ENCODE assay signal across 12 mouse cellular contexts in genomic region chr6:7600228-7600627, GRCm38 (mm10). TPM values are rescaled to one million over a fixed set of nuclear protein-coding genes. Genes with fewer than 3 reads are reported as not detected.
DNase-seq lines count a peak whose midpoint lies in the region; ATAC-seq and TF ChIP-seq lines count a peak whose summit lies in the region.
"Had no signal": no experiment of that assay in that cellular context is flagged by ENCODE, and none has a peak within 500 bp of the region (broad histone marks: within the 10 kb centered on the region; RNA-seq: fewer than 3 reads in every experiment).

No protein-coding gene starts in this region.

- no peaks in the 10 kb centered on the region for H3K4me1 ChIP-seq in E14TG2a.4 (replicated peaks; ENCODE audit: low read depth, low read length)
- H3K4me1 ChIP-seq: embryonic facial prominence, embryonic 12.5 days; heart, embryonic 12.5 days; limb, embryonic 15.5 days; stomach, embryonic 15.5 days had no signal

- DNase-seq in kidney, adult 9 months = peak; percentile 5
- no peak for DNase-seq in kidney, postnatal 36 days
- DNase-seq in Patski (ENCODE audit: low read depth, low spot score) = no peak
- peak; percentile 31 for DNase-seq in hindlimb bud, embryonic 11.5 days (ENCODE audit: extremely low spot score, low read depth, low spot score)
- DNase-seq in natural killer cell, adult 2 months (ENCODE audit: low spot score in 2 of 2) = no peak
- no peak for DNase-seq in gastrocnemius, postnatal 25 days
- DNase-seq: lung, postnatal 4 days had no signal

- no peaks in the 10 kb centered on the region for H3K36me3 ChIP-seq in E14TG2a.4 (ENCODE audit: insufficient read depth, low read length)
- H3K36me3 ChIP-seq: embryonic facial prominence, embryonic 12.5 days; heart, embryonic 12.5 days; limb, embryonic 15.5 days; stomach, embryonic 15.5 days had no signal

- in situ Hi-C loops in Patski (cut with MboI; ENCODE audit: low pct_unique_long_range_greater_than_20kb) = no loop called here

- ATAC-seq in Patski = no peak

- TF ChIP-seq CTCF in E14TG2a.4 (conservative IDR thresholded peaks at IDR 0.05; ENCODE audit: low read length) = peak; percentile 23
- TF ChIP-seq CTCF in Patski (IDR thresholded peaks at IDR 0.05) = peak; percentile 45

- POLR2A ChIA-PET in Patski (lab: Charles Lee) = no interaction called here

- no peak overlapping the region for H3K4me3 ChIP-seq in E14TG2a.4 (replicated peaks; ENCODE audit: low read length)
- H3K4me3 ChIP-seq: embryonic facial prominence, embryonic 12.5 days; heart, embryonic 12.5 days; limb, embryonic 15.5 days; stomach, embryonic 15.5 days had no signal

- no peaks in the 10 kb centered on the region for H3K27me3 ChIP-seq in E14TG2a.4 (ENCODE audit: insufficient read depth, low read length)
- H3K27me3 ChIP-seq in Patski = peaks cover 8% of the 10 kb centered on the region
- H3K27me3 ChIP-seq: embryonic facial prominence, embryonic 12.5 days; heart, embryonic 12.5 days; limb, embryonic 15.5 days; stomach, embryonic 15.5 days had no signal

- CTCF ChIA-PET in Patski (lab: Charles Lee) = interaction anchor here (1.0 to 1.2 kb wide), 2 partner anchors 24 to 56 kb away, joined by 3 to 4 read pairs; no protein-coding TSS in a partner anchor

- H3K9me3 ChIP-seq in E14TG2a.4 (ENCODE audit: low read length) = no peaks in the 10 kb centered on the region
- H3K9me3 ChIP-seq: embryonic facial prominence, embryonic 12.5 days; heart, embryonic 12.5 days; limb, embryonic 15.5 days; stomach, embryonic 15.5 days had no signal

RNA-seq across cellular contexts. Expression of gene Tac1, which starts 45.5 kb away (rescaled TPM):
- not detected for polyA plus RNA-seq in Patski (2021)
- total RNA-seq in gastrocnemius, postnatal 25 days (2021) = not detected

Comparison
In these comparisons a context has a peak if more than half of its experiments do, and no peak if none do; other contexts are left out.
1. DNase-seq: peak in kidney, adult 9 months (single experiment) and hindlimb bud, embryonic 11.5 days (single experiment); none in kidney, postnatal 36 days (0 of 2), Patski (single experiment), natural killer cell, adult 2 months (0 of 2) and gastrocnemius, postnatal 25 days (single experiment).